Mouse (Mus musculus) granulocyte monocyte progenitor cell, adult 5-6 weeks (primary cell): ENCODE measurements around the gene Gm14151. TPM values are rescaled to one million over a fixed set of nuclear protein-coding genes. Genes with fewer than 3 reads are reported as not detected.
"Not testable (repeated sequence)": the region's sequence is repeated elsewhere in the genome, so short reads cannot be mapped to it uniquely, and the experiment has no call there.

ENCODE experiments used
- ATAC-seq: replicated peaks from 2 replicates; pipeline ENCODE4 v1.8.0; 2016; ENCODE audit warnings: mild to moderate bottlenecking, moderate TSS enrichment, inconsistent platforms; ENCODE audit not compliant: poor library complexity, severe bottlenecking
- total RNA-seq, 2 experiments: library from RNA; stranded (forward) in 1 of 2; stranded (reverse) in 1 of 2; fragments of 200-712, 200-1000 nt in 1 of 2; fragments of >200 nt in 1 of 2; fragmentation: Nextera tagmentation in 1 of 2; gene quantifications; 2 replicates each; pipeline ENCODE4 v1.2.3; 2014 to 2017

The Gm14151 gene
- not detected in 2 replicates for total RNA-seq (2014; fragmentation: Nextera tagmentation)
- not detected in 2 replicates for total RNA-seq (2017)

- ATAC-seq: not testable (repeated sequence)
Observed at GRCm38 (mm10) chr2:151092250-151092649, at the start of gene Gm14151. Gene Gm14151, minus strand, starts transcription at chr2:151092350.

GRCm38 (mm10) chr2:151097945-151098344, 5.8 kb upstream of the Gm14151 start, which contains the start of gene Gm14147:
Gene Gm14147, plus strand, starts transcription at chr2:151098245.
- ATAC-seq: not testable (repeated sequence)

- no peak for ATAC-seq
Observed at GRCm38 (mm10) chr2:151056637-151057036, 35.5 kb downstream of the Gm14151 start.

DNA sequence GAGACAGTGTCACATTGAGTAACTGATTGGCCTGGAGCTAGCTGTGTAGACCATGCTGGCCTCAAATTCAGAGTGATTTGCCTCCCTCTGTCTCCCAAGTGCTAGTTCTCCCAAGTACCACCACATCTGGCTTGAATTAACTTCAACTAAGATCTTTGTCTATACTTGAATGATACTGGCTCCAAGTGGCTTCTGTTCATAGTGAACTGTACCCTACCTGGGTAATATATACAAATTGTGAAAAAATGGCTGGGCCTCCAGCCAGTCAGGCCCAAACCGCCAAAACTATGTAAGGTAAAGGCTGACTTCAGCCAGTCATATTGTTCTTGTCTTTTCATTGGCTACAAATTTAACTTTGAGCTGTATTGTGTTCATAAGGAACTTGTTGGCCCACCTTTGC, 51.7 kb downstream of the Gm14151 start:
- no peak for ATAC-seq

GRCm38 (mm10) chr2:151039726-151040125, 52.4 kb downstream of the Gm14151 start:
- peak; percentile 13 for ATAC-seq

DNA sequence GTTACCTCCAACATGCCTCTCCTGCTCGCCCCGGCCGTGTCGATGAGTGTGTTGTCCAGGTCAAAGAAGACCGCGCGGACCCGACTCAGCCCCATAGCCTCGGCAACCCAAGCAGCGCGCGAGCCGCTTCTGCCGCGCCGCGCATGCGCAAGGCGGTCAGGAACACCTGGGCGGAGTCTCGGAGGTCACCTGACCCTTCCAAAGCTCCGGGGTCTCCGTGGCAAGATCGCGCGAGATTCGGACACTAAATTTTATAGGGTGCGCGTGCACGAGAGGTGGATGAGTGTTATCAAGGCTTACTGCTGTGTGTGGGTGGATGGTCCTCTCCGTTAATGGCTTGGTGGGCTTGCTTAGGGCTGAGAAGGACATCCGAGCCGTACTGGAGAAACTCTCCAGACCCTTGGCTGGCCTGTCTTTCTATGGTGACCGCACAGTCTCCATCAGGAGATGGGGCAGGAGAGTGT, 52.9 kb downstream of the Gm14151 start, which contains the start of the genes Ninl and Nanp:
Ninl (minus strand) TSS at position 151 of the 464 bp plus-strand sequence.
Nanp (minus strand) TSS at position 167 of the 464 bp plus-strand sequence.
- peak; percentile 87 for ATAC-seq

GRCm38 (mm10) chr2:151038811-151039222, 53.3 kb downstream of the Gm14151 start:
- peak; percentile 66 for ATAC-seq

- peak; percentile 31 for ATAC-seq
Observed at GRCm38 (mm10) chr2:151037876-151038552, 54.1 kb downstream of the Gm14151 start.

DNA sequence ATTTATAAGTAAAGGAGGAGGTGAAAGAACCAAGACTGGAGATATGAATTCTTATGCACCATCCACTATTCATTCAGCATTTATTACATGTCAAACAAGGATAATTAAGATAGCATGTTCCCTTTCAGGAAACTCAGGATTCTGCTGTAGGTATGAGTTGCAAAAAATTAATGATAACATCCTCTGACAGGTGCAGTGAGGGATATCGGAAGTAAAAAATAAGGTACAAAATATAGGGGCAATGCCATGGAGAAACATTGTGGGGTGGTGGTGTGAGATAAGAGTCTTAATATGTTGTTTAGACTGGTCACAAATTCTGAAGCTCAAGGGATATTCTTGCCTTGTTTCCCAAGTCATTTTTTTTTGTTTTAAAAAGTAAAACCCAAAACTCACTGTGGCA, 54.9 kb downstream of the Gm14151 start:
- no peak for ATAC-seq

Other genes starting within 250 kb of the Gm14151 start
- gene Abhd12, start 187.6 kb downstream of the Gm14151 start, total RNA-seq (2014; fragmentation: Nextera tagmentation): 24.8 and 38.0 TPM in 2 replicates
- 40.4 and 78.7 TPM in 2 replicates for gene Abhd12, start 187.6 kb downstream of the Gm14151 start, total RNA-seq (2017)
- 74.6 and 87.3 TPM in 2 replicates for gene Gins1, start 186.9 kb downstream of the Gm14151 start, total RNA-seq (2014; fragmentation: Nextera tagmentation)
- 145 and 153 TPM in 2 replicates for gene Gins1, start 186.9 kb downstream of the Gm14151 start, total RNA-seq (2017)
- gene Ninl, start 53.0 kb downstream of the Gm14151 start, total RNA-seq (2014; fragmentation: Nextera tagmentation): 0.13 and 1.7 TPM in 2 replicates
- gene Ninl, start 53.0 kb downstream of the Gm14151 start, total RNA-seq (2017): 0.13 and 0.88 TPM in 2 replicates
- 24.6 and 41.7 TPM in 2 replicates for gene Nanp, start 53.0 kb downstream of the Gm14151 start, total RNA-seq (2014; fragmentation: Nextera tagmentation)
- 13.3 and 17.7 TPM in 2 replicates for gene Nanp, start 53.0 kb downstream of the Gm14151 start, total RNA-seq (2017)
- gene Gm14147, start 5.9 kb upstream of the Gm14151 start, total RNA-seq (2014; fragmentation: Nextera tagmentation): not detected in 2 replicates
- gene Gm14147, start 5.9 kb upstream of the Gm14151 start, total RNA-seq (2017): not detected in 2 replicates